Mouse (Mus musculus) testis, adult 2 months (tissue): ENCODE measurements around the gene Slc6a9. TPM values are rescaled to one million over a fixed set of nuclear protein-coding genes. Genes with fewer than 3 reads are reported as not detected.

Experiments
- H3K27ac ChIP-seq: fragments of 200-500 bp; 2 replicates; pipeline ENCODE4 v1.5.1; 2012; ENCODE audit warnings: low read depth, low read length; ENCODE audit not compliant: control insufficient read depth, insufficient read depth
- H3K27me3 ChIP-seq: fragments of 200-500 bp; 2 replicates; pipeline ENCODE4 v1.6.1; 2012; ENCODE audit warnings: mild to moderate bottlenecking, low read length, moderate library complexity; ENCODE audit not compliant: control insufficient read depth, insufficient read depth
- H3K36me3 ChIP-seq: fragments of 200-500 bp; 2 replicates; pipeline ENCODE4 v1.6.1; 2012; ENCODE audit warnings: mild to moderate bottlenecking, low read length; ENCODE audit not compliant: control insufficient read depth, insufficient read depth
- H3K4me1 ChIP-seq: fragments of 200-500 bp; 2 replicates; pipeline ENCODE4 v1.6.1; 2012; ENCODE audit warnings: low read length; ENCODE audit not compliant: control insufficient read depth, insufficient read depth
- H3K4me3 ChIP-seq: fragments of 200-500 bp; 2 replicates; pipeline ENCODE4 v1.5.1; 2012; ENCODE audit warnings: low read depth, mild to moderate bottlenecking, low read length, moderate library complexity, mixed read lengths; ENCODE audit not compliant: control insufficient read depth
- CTCF ChIP-seq: fragments of 200-500 bp; IDR thresholded peaks from 2 replicates; pipeline ENCODE4 v1.5.1; 2012; ENCODE audit warnings: low read depth, mild to moderate bottlenecking, inconsistent platforms, low read length, moderate library complexity; ENCODE audit not compliant: control insufficient read depth, insufficient read depth, insufficient replicate concordance
- POLR2A ChIP-seq: fragments of 200-500 bp; IDR thresholded peaks from 2 replicates; pipeline ENCODE4 v1.6.1; 2012; ENCODE audit warnings: low read depth, mild to moderate bottlenecking, inconsistent platforms, low read length, moderate library complexity; ENCODE audit not compliant: control insufficient read depth
- polyA plus RNA-seq: library from polyadenylated mRNA; depleted of rRNA; stranded (reverse); fragments of >200 nt; gene quantifications from 2 replicates; pipeline ENCODE4 v1.2.3, GENCODE M21; 2012

Slc6a9 gene
- polyA plus RNA-seq, 1 experiment, result 7.4 TPM

GRCm38 (mm10) chr4:117841566-117841965 lies 7.3 kb downstream of the Slc6a9 start:
- H3K27me3 ChIP-seq, result no peaks in the 10 kb centered on the region
- no peak overlapping the region for H3K27ac ChIP-seq
- no peak overlapping the region for H3K4me3 ChIP-seq
- TF ChIP-seq POLR2A, result no peak
- TF ChIP-seq CTCF, result no peak
- H3K4me1 ChIP-seq, result no peaks in the 10 kb centered on the region
- H3K36me3 ChIP-seq, result no peaks in the 10 kb centered on the region

DNA sequence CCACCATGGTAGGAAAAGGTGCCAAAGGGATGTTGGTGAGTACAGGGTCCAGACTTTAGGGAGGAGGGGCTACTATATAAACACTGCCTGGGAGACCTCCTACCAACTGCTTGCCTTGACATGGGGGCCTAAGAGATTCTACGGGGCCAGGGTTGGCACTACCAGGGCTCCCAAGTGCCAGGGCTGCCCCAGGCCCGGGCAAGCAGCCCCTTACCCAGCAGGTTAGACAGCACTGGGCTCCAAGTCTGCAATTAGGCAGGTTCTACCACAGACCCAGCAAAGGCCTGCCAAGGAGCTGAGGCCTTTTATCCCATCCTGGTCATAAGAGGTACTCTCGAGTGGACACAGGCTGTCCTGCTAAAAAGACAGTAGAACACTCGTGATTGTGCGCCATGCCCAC lies 8.8 kb downstream of the Slc6a9 start:
- TF ChIP-seq CTCF (no peak), POLR2A (no peak)
- Histone ChIP-seq H3K27me3 (no peaks in the 10 kb centered on the region), H3K27ac (no peak overlapping the region), H3K4me1 (no peaks in the 10 kb centered on the region), H3K36me3 (no peaks in the 10 kb centered on the region), H3K4me3 (no peak overlapping the region)

DNA sequence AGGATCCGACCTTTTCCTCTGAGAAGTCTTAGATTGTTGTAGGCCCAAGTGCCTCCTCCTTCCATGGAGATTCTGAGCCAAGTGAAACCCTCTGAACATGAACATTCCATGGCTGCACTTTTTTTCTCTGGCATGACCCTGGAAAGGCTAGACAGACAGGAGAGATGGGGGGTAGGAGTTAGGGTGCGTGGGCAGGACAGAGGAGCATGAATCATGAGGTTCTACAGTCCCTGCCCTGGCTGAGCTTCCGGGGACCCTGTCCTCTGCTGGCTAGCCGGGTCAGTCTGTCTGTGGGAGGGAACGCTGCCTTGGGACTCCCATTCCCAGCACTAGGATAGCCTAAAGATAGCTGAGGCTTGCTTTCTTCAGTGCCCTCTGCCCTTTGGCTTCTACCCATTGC lies 10.2 kb downstream of the Slc6a9 start:
- Histone ChIP-seq H3K4me3 (no peak overlapping the region), H3K4me1 (no peaks in the 10 kb centered on the region), H3K27ac (no peak overlapping the region), H3K27me3 (no peaks in the 10 kb centered on the region), H3K36me3 (no peaks in the 10 kb centered on the region)
- TF ChIP-seq CTCF, result no peak
- no peak for TF ChIP-seq POLR2A

GRCm38 (mm10) chr4:117845316-117845715 lies 11.0 kb downstream of the Slc6a9 start:
- TF ChIP-seq POLR2A, result no peak
- TF ChIP-seq CTCF, result no peak
- H3K27me3 ChIP-seq, result no peaks in the 10 kb centered on the region
- no peaks in the 10 kb centered on the region for H3K4me1 ChIP-seq

GRCm38 (mm10) chr4:117846261-117846660 lies 12.0 kb downstream of the Slc6a9 start:
- Histone ChIP-seq H3K4me1 (no peaks in the 10 kb centered on the region), H3K36me3 (no peaks in the 10 kb centered on the region), H3K27ac (no peak overlapping the region), H3K4me3 (no peak overlapping the region), H3K27me3 (no peaks in the 10 kb centered on the region)
- TF ChIP-seq CTCF, result no peak
- TF ChIP-seq POLR2A, result no peak

More at GRCm38 (mm10) chr4:117845316-117845715, 11.0 kb downstream of the Slc6a9 start:
- Histone ChIP-seq H3K4me3 (no peak overlapping the region), H3K36me3 (no peaks in the 10 kb centered on the region), H3K27ac (no peak overlapping the region)

- no peaks in the 10 kb centered on the region for H3K4me1 ChIP-seq
- TF ChIP-seq CTCF (no peak), POLR2A (no peak)
- H3K27ac ChIP-seq, result no peak overlapping the region
Observed at GRCm38 (mm10) chr4:117847011-117847410, 12.7 kb downstream of the Slc6a9 start.

GRCm38 (mm10) chr4:117849063-117849462 lies 14.8 kb downstream of the Slc6a9 start:
- no peak overlapping the region for H3K4me3 ChIP-seq
- no peaks in the 10 kb centered on the region for H3K36me3 ChIP-seq
- no peak overlapping the region for H3K27ac ChIP-seq
- TF ChIP-seq CTCF (no peak), POLR2A (no peak)
- no peaks in the 10 kb centered on the region for H3K4me1 ChIP-seq
- no peaks in the 10 kb centered on the region for H3K27me3 ChIP-seq

More at GRCm38 (mm10) chr4:117847011-117847410, 12.7 kb downstream of the Slc6a9 start:
- Histone ChIP-seq H3K4me3 (no peak overlapping the region), H3K36me3 (no peaks in the 10 kb centered on the region), H3K27me3 (no peaks in the 10 kb centered on the region)

DNA sequence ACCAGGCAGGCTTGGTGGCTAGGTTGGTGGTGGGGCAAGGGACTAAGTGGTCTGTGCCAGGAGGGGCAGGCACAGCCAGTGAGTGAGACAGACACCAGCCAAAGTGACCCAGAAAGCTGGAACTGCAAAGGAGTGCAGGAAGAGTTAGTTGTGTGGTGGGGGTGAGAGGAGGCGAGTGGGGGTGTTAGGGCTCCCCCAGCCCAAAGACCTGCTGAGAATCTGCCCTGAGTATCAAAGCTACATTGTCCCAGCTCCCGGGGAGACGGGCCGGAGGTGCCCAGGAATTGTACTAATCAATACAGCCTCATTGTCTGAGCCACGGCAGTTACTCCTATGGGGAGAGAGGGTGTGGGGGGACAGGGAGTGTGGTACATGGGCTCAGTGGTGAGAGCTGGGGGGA lies 15.2 kb downstream of the Slc6a9 start:
- no peaks in the 10 kb centered on the region for H3K36me3 ChIP-seq
- TF ChIP-seq CTCF (no peak), POLR2A (no peak)
- no peak overlapping the region for H3K4me3 ChIP-seq
- H3K27ac ChIP-seq, result no peak overlapping the region
- H3K27me3 ChIP-seq, result no peaks in the 10 kb centered on the region
- H3K4me1 ChIP-seq, result no peaks in the 10 kb centered on the region
